Mouse (Mus musculus) MEL (cell line): ENCODE measurements around the gene Gli1. TPM values are rescaled to one million over a fixed set of nuclear protein-coding genes. Genes with fewer than 3 reads are reported as not detected.

ENCODE experiments used
- DNase-seq: peaks from one replicate; pipeline ENCODE4 v3.0.0; 2011; ENCODE audit warnings: low read depth, low spot score
- H3K27ac ChIP-seq: 2 replicates; pipeline ENCODE4 v1.5.1; 2012; ENCODE audit warnings: low read depth, mild to moderate bottlenecking, control low read depth, low read length, moderate library complexity; ENCODE audit not compliant: control insufficient read depth
- H3K27me3 ChIP-seq, 2 experiments: fragments of 150-350 bp in 1 of 2; sonication (generic) in 1 of 2; 2 replicates each; pipeline ENCODE4 v1.6.1; 2012; ENCODE audit warnings: low read length in 2 of 2, mild to moderate bottlenecking in 2 of 2, improper control_type of control experiment in 1 of 2, moderate library complexity in 1 of 2; ENCODE audit not compliant: insufficient read depth in 2 of 2, control insufficient read depth in 1 of 2
- H3K36me3 ChIP-seq, 2 experiments: 2 replicates each; pipeline ENCODE4 v1.6.1; 2012 to 2014; ENCODE audit warnings: low read length in 2 of 2, improper control_type of control experiment in 1 of 2, inconsistent platforms in 1 of 2, mild to moderate bottlenecking in 1 of 2; ENCODE audit not compliant: insufficient read depth in 2 of 2, control insufficient read depth in 1 of 2
- H3K4me1 ChIP-seq, 2 experiments: fragments of 150-350 bp in 1 of 2; sonication (generic) in 1 of 2; 2 replicates each; pipeline ENCODE4 v1.6.1; 2012; ENCODE audit warnings: low read length in 2 of 2, improper control_type of control experiment in 1 of 2, mild to moderate bottlenecking in 1 of 2; ENCODE audit not compliant: insufficient read depth in 2 of 2, control insufficient read depth in 1 of 2
- H3K4me3 ChIP-seq, 2 experiments: fragments of 150-350 bp in 1 of 2; sonication (generic) in 1 of 2; 2 replicates each; pipeline ENCODE4 v1.5.1; 2012; ENCODE audit warnings: low read depth in 2 of 2, low read length in 2 of 2, mild to moderate bottlenecking in 2 of 2, moderate library complexity in 2 of 2, control low read depth in 1 of 2, improper control_type of control experiment in 1 of 2; ENCODE audit not compliant: control insufficient read depth in 1 of 2, insufficient read depth in 1 of 2
- H3K79me2 ChIP-seq: 2 replicates; pipeline ENCODE4 v1.6.1; 2012; ENCODE audit warnings: mild to moderate bottlenecking, low read length, moderate library complexity; ENCODE audit not compliant: control insufficient read depth, poor library complexity, insufficient read depth
- H3K9ac ChIP-seq: 2 replicates; pipeline ENCODE4 v1.6.1; 2012; ENCODE audit warnings: low read depth, mild to moderate bottlenecking, control low read depth, low read length, moderate library complexity; ENCODE audit not compliant: control insufficient read depth, poor library complexity, severe bottlenecking
- H3K9me3 ChIP-seq: fragments of 150-350 bp; sonication (generic); replicated peaks from 2 replicates; pipeline ENCODE4 v1.6.1; 2012; ENCODE audit warnings: mild to moderate bottlenecking, low read length, improper control_type of control experiment, moderate library complexity; ENCODE audit not compliant: insufficient read depth
- BHLHE40 ChIP-seq: IDR thresholded peaks from 2 replicates; pipeline ENCODE4 v1.6.1; 2012; ENCODE audit warnings: low read depth, mild to moderate bottlenecking, inconsistent platforms, low read length, improper control_type of control experiment, borderline replicate concordance
- CHD1 ChIP-seq: IDR thresholded peaks from 2 replicates; pipeline ENCODE4 v1.6.1; 2012; ENCODE audit warnings: low read depth, mild to moderate bottlenecking, inconsistent platforms, low read length, improper control_type of control experiment
- CHD2 ChIP-seq: IDR thresholded peaks from 2 replicates; pipeline ENCODE4 v1.6.1; 2011; ENCODE audit warnings: low read length, improper control_type of control experiment
- CTCF ChIP-seq, 3 experiments: IDR thresholded peaks in 2 of 3; conservative IDR thresholded peaks in 1 of 3; 2 replicates each; pipeline ENCODE4 v1.5.1; 2011 to 2012; ENCODE audit warnings: low read length in 3 of 3, low read depth in 2 of 3, mild to moderate bottlenecking in 2 of 3, improper control_type of control experiment in 1 of 3, inconsistent platforms in 1 of 3, mixed read lengths in 1 of 3, moderate library complexity in 1 of 3; ENCODE audit not compliant: control insufficient read depth in 1 of 3, insufficient read depth in 1 of 3, poor library complexity in 1 of 3, severe bottlenecking in 1 of 3
- GABPA ChIP-seq: IDR thresholded peaks from 2 replicates; pipeline ENCODE4 v1.6.1; 2012; ENCODE audit warnings: low read depth, mild to moderate bottlenecking, inconsistent platforms, low read length, improper control_type of control experiment, moderate library complexity
- GATA1 ChIP-seq: IDR thresholded peaks from 2 replicates; pipeline ENCODE4 v1.6.1; 2011; ENCODE audit warnings: low read depth, low read length, improper control_type of control experiment
- JUND ChIP-seq: IDR thresholded peaks from 2 replicates; pipeline ENCODE4 v1.6.1; 2011; ENCODE audit warnings: low read depth, mild to moderate bottlenecking, improper control_type of control experiment, low read length
- KAT2A ChIP-seq: conservative IDR thresholded peaks from 2 replicates; pipeline ENCODE4 v1.6.1; 2012; ENCODE audit warnings: low read depth, low read length, improper control_type of control experiment, inconsistent platforms
- MAFK ChIP-seq: IDR thresholded peaks from 2 replicates; pipeline ENCODE4 v1.6.1; 2011; ENCODE audit warnings: low read depth, mild to moderate bottlenecking, low read length, improper control_type of control experiment, borderline replicate concordance
- MAZ ChIP-seq: IDR thresholded peaks from 2 replicates; pipeline ENCODE4 v1.6.1; 2012; ENCODE audit warnings: low read depth, mild to moderate bottlenecking, inconsistent platforms, low read length, improper control_type of control experiment
- MEF2A ChIP-seq: IDR thresholded peaks from 2 replicates; pipeline ENCODE4 v1.6.1; 2014; ENCODE audit warnings: low read depth, mild to moderate bottlenecking, inconsistent platforms, low read length, improper control_type of control experiment; ENCODE audit not compliant: poor library complexity, insufficient replicate concordance, severe bottlenecking; ENCODE audit errors: extremely low read depth
- MXI1 ChIP-seq: IDR thresholded peaks from 2 replicates; pipeline ENCODE4 v1.6.1; 2011; ENCODE audit warnings: mild to moderate bottlenecking, low read depth, low read length, improper control_type of control experiment
- MYB ChIP-seq: IDR thresholded peaks from 2 replicates; pipeline ENCODE4 v1.6.1; 2011; ENCODE audit warnings: mild to moderate bottlenecking, low read depth, low read length, improper control_type of control experiment
- MYC ChIP-seq: IDR thresholded peaks from 2 replicates; pipeline ENCODE4 v1.6.1; 2011; ENCODE audit warnings: low read depth, mild to moderate bottlenecking, low read length, improper control_type of control experiment, moderate library complexity
- NELFE ChIP-seq: IDR thresholded peaks from 2 replicates; pipeline ENCODE4 v1.6.1; 2011; ENCODE audit warnings: low read depth, low read length, improper control_type of control experiment
- NRF1 ChIP-seq: IDR thresholded peaks from 2 replicates; pipeline ENCODE4 v1.6.1; 2014; ENCODE audit warnings: low read depth, mild to moderate bottlenecking, inconsistent platforms, low read length, improper control_type of control experiment, moderate library complexity; ENCODE audit not compliant: poor library complexity, insufficient read depth, severe bottlenecking
- POLR2A ChIP-seq, 2 experiments: IDR thresholded peaks; 2 replicates each; pipeline ENCODE4 v1.6.1; 2011 to 2012; ENCODE audit warnings: low read length in 2 of 2, mild to moderate bottlenecking in 2 of 2, control low read depth in 1 of 2, improper control_type of control experiment in 1 of 2, low read depth in 1 of 2, moderate library complexity in 1 of 2; ENCODE audit not compliant: control insufficient read depth in 1 of 2, insufficient read depth in 1 of 2, poor library complexity in 1 of 2
- POLR2AphosphoS5 ChIP-seq: IDR thresholded peaks from 2 replicates; pipeline ENCODE4 v1.6.1; 2012; ENCODE audit warnings: low read depth, borderline replicate concordance, mild to moderate bottlenecking, inconsistent platforms, low read length, moderate library complexity, mixed read lengths
- RAD21 ChIP-seq: IDR thresholded peaks from 2 replicates; pipeline ENCODE4 v1.6.1; 2011; ENCODE audit warnings: mild to moderate bottlenecking, low read depth, low read length, improper control_type of control experiment
- SIN3A ChIP-seq: IDR thresholded peaks from 2 replicates; pipeline ENCODE4 v1.6.1; 2012; ENCODE audit warnings: low read length, improper control_type of control experiment, inconsistent platforms
- SMC3 ChIP-seq: IDR thresholded peaks from 2 replicates; pipeline ENCODE4 v1.6.1; 2011; ENCODE audit warnings: low read depth, low read length, improper control_type of control experiment
- TAL1 ChIP-seq: IDR thresholded peaks from 2 replicates; pipeline ENCODE4 v1.6.1; 2012; ENCODE audit warnings: mild to moderate bottlenecking, inconsistent platforms, low read length, moderate library complexity, mixed read lengths
- TBP ChIP-seq: IDR thresholded peaks from 2 replicates; pipeline ENCODE4 v1.8.0; 2011; ENCODE audit warnings: low read depth, low read length, improper control_type of control experiment
- UBTF ChIP-seq: IDR thresholded peaks from 2 replicates; pipeline ENCODE4 v1.6.1; 2012; ENCODE audit warnings: low read depth, mild to moderate bottlenecking, inconsistent platforms, low read length, improper control_type of control experiment, moderate library complexity, borderline replicate concordance; ENCODE audit not compliant: insufficient read depth
- USF2 ChIP-seq, 2 experiments: IDR thresholded peaks; 2 replicates each; pipeline ENCODE4 v1.6.1; 2011 to 2012; ENCODE audit warnings: improper control_type of control experiment in 2 of 2, low read length in 2 of 2, borderline replicate concordance in 1 of 2, inconsistent platforms in 1 of 2, low read depth in 1 of 2, mild to moderate bottlenecking in 1 of 2; ENCODE audit not compliant: insufficient read depth in 1 of 2
- ZC3H11A ChIP-seq: IDR thresholded peaks from 2 replicates; pipeline ENCODE4 v1.6.1; 2012; ENCODE audit warnings: low read depth, mild to moderate bottlenecking, inconsistent platforms, low read length, improper control_type of control experiment
- ZMIZ1 ChIP-seq: IDR thresholded peaks from 2 replicates; pipeline ENCODE4 v1.6.1; 2012; ENCODE audit warnings: low read depth, mild to moderate bottlenecking, inconsistent platforms, low read length, improper control_type of control experiment, moderate library complexity
- ZNF384 ChIP-seq: IDR thresholded peaks from 2 replicates; pipeline ENCODE4 v1.6.1; 2012; ENCODE audit warnings: low read depth, mild to moderate bottlenecking, inconsistent platforms, low read length, improper control_type of control experiment
- polyA plus RNA-seq, 2 experiments: library from polyadenylated mRNA; stranded (reverse) in 1 of 2; unstranded in 1 of 2; fragments of >175 nt in 1 of 2; fragments of >200 nt in 1 of 2; gene quantifications; 2 replicates each; pipeline versions ENCODE4 v1.2.1 to v1.2.4; 2012; ENCODE audit warnings: low replicate concordance in 2 of 2, low read depth in 1 of 2; ENCODE audit not compliant: insufficient read length in 2 of 2, insufficient read depth in 1 of 2, missing spikeins in 1 of 2
- total RNA-seq: library from RNA; depleted of rRNA; stranded (reverse); fragments of 300-350 nt; gene quantifications from 2 replicates; pipeline ENCODE4 v1.2.3, GENCODE M21; 2012

Gli1 gene
- total and polyA plus RNA-seq, 3 experiments = 1.3 to 8.0 TPM; not detected in 1

DNA sequence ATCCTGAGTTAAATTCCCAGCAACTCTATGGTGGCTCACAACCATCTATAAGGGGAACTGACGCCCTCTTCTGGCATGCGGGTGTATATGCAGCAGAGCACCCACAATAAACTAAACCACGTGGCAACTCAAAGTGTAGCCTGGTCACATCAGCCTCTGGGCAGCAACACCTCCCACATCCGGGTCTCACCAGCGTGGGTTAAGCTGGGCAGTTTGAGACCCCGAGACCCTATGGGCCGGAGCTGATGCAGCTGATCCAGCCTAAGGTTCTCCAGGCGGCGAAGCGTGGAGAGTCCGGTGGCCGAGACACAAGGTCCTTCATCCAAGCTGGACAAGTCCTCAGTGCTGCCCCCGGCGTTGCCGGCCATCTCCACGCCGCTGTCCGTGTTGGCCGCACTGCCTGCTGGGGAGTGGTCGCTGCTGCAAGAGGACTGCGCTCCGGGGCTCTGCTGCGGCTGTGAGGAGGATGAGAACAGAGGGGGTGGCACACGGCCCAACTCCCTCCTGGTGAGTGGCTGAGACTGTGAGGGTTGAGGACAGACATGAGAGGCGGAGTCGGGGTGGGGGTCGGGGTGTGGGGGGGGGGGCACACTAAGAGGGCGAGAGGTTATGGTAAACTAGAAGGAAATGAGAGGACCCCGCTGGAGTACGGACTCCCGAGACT lies 9.4 kb downstream of the Gli1 start:
- no peak overlapping the region for H3K4me3 ChIP-seq
- H3K27ac ChIP-seq = no peak overlapping the region
- H3K9ac ChIP-seq = no peak overlapping the region
- peak; percentile 50 for DNase-seq
- H3K36me3 ChIP-seq = no peaks in the 10 kb centered on the region
- H3K27me3 ChIP-seq = no peaks in the 10 kb centered on the region
- H3K4me1 ChIP-seq = no peaks in the 10 kb centered on the region
- H3K9me3 ChIP-seq = no peaks in the 10 kb centered on the region
- no peaks in the 10 kb centered on the region for H3K79me2 ChIP-seq
- TF ChIP-seq MEF2A = no peak
- TF ChIP-seq POLR2A (IDR thresholded peaks at IDR 0.05; ENCODE audit: control insufficient read depth in 1 of 2, insufficient read depth in 1 of 2, low read depth in 1 of 2, low read length in 2 of 2, poor library complexity in 1 of 2) = no peak
- TF ChIP-seq JUND = no peak
- no peak for TF ChIP-seq SIN3A
- no peak for TF ChIP-seq KAT2A
- TF ChIP-seq MXI1 = no peak
- TF ChIP-seq CTCF (IDR thresholded peaks at IDR 0.05 in 2 of 3, conservative IDR thresholded peaks at IDR 0.05 in 1 of 3; ENCODE audit: control insufficient read depth in 1 of 3, insufficient read depth in 1 of 3, low read depth in 2 of 3, low read length in 3 of 3, poor library complexity in 1 of 3, severe bottlenecking in 1 of 3) = peak; percentile 48 to 57 (median 55)
- peak; percentile 33 for TF ChIP-seq SMC3
- no peak for TF ChIP-seq MYC
- no peak for TF ChIP-seq ZC3H11A
- peak; percentile 23 for TF ChIP-seq RAD21
- no peak for TF ChIP-seq NELFE
- TF ChIP-seq GATA1 = no peak
- no peak for TF ChIP-seq NRF1
- TF ChIP-seq CHD1 = no peak

DNA sequence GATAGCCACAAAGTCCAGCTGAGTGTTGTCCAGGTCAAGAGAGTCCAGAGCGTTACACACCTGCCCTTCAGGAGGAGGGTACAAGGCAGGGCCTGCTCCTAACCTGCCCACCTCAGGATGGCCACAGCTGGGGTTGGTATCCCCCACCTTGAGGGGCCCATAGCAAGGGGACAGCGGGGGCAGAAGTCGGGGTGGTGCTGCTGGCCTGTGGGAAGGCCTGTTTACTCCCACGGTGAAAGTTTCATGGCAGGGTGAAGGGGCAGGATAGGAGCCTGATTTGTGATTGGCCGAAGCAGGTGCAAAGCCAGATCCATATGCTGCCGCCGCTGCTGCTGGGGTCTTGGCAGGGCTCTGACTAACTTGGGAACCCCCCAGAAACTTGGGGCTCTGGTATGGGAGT lies 11.6 kb downstream of the Gli1 start:
- no peaks in the 10 kb centered on the region for H3K27me3 ChIP-seq
- H3K36me3 ChIP-seq = no peaks in the 10 kb centered on the region
- no peak overlapping the region for H3K9ac ChIP-seq
- no peak for TF ChIP-seq MYB
- no peak for TF ChIP-seq ZNF384
- TF ChIP-seq USF2 (IDR thresholded peaks at IDR 0.05; ENCODE audit: borderline replicate concordance in 1 of 2, insufficient read depth in 1 of 2, low read depth in 1 of 2, low read length in 2 of 2) = no peak
- no peak for TF ChIP-seq KAT2A
- no peak for TF ChIP-seq TAL1
- TF ChIP-seq NRF1 = no peak
- TF ChIP-seq ZMIZ1 = no peak
- no peak for TF ChIP-seq POLR2AphosphoS5
- no peak for TF ChIP-seq BHLHE40
- TF ChIP-seq GABPA = no peak
- no peak for TF ChIP-seq MAFK
- no peak for TF ChIP-seq CTCF (IDR thresholded peaks at IDR 0.05 in 2 of 3, conservative IDR thresholded peaks at IDR 0.05 in 1 of 3; ENCODE audit: control insufficient read depth in 1 of 3, insufficient read depth in 1 of 3, low read depth in 2 of 3, low read length in 3 of 3, poor library complexity in 1 of 3, severe bottlenecking in 1 of 3)
- TF ChIP-seq CHD2 = no peak
- no peak for TF ChIP-seq UBTF
- TF ChIP-seq TBP = no peak
- TF ChIP-seq MXI1 = no peak
- no peak for TF ChIP-seq MAZ
- no peak overlapping the region for H3K4me3 ChIP-seq
- H3K4me1 ChIP-seq = no peaks in the 10 kb centered on the region
- no peaks in the 10 kb centered on the region for H3K79me2 ChIP-seq
- H3K9me3 ChIP-seq = no peaks in the 10 kb centered on the region
- no peak overlapping the region for H3K27ac ChIP-seq
- no peak for DNase-seq
